Mouse (Mus musculus) bone marrow macrophage, adult 2 months (primary cell): ENCODE data around the gene Capzb. TPM values are rescaled to one million over a fixed set of nuclear protein-coding genes. Genes with fewer than 3 reads are reported as not detected.

ENCODE experiments used
- H3K27ac ChIP-seq: 2 replicates; pipeline ENCODE4 v1.5.1; 2012; ENCODE audit warnings: low read depth, low read length; ENCODE audit not compliant: insufficient read depth
- H3K4me1 ChIP-seq: 2 replicates; pipeline ENCODE4 v1.6.1; 2012; ENCODE audit warnings: low read length; ENCODE audit not compliant: control insufficient read depth, insufficient read depth
- H3K4me3 ChIP-seq: 2 replicates; pipeline ENCODE4 v1.5.1; 2012; ENCODE audit warnings: mild to moderate bottlenecking, low read length, moderate library complexity; ENCODE audit not compliant: insufficient read depth
- CTCF ChIP-seq: IDR thresholded peaks from 2 replicates; pipeline ENCODE4 v1.5.1; 2012; ENCODE audit warnings: low read depth, mild to moderate bottlenecking, low read length, moderate library complexity
- POLR2A ChIP-seq: IDR thresholded peaks from 2 replicates; pipeline ENCODE4 v1.6.1; 2012; ENCODE audit warnings: mild to moderate bottlenecking, low read depth, low read length, borderline replicate concordance
- polyA plus RNA-seq: library from polyadenylated mRNA; stranded (reverse); fragments of >200 nt; gene quantifications from 2 replicates; pipeline ENCODE4 v1.2.4, GENCODE M21; 2012; ENCODE audit not compliant: missing spikeins, insufficient read depth, insufficient read length

Gene Capzb
- polyA plus RNA-seq, 1 experiment, result 483 TPM

DNA sequence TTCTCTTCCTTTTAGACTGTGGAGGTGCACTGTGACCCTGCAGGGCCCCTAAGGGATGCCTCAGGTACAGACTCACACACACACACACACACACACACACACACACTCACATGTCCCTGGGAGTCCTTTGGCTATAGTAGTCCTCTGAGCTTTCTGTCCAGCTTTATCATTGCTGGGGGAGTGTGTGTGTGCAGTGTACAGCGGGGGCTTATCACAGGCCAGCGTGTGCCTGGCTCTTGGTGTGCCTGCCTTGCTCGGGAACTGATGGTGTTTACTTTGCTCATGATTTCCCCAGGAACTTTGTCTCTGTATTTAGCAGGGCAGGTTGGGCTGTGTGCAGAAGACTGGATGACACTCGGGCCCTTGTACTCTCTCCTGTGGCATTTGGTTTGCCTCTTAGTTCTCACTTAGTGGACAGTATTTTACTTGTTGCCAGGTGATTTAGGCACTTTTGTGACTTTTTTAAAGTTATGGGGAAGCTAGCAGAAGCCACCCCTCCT is 41.1 kb downstream of the Capzb start:
- Histone ChIP-seq H3K4me1 (peaks cover 72% of the 10 kb centered on the region), H3K4me3 (no peak overlapping the region), H3K27ac (peak overlapping the region; percentile 92)
- TF ChIP-seq CTCF, result no peak
- TF ChIP-seq POLR2A, result no peak

- TF ChIP-seq POLR2A (no peak), CTCF (no peak)
- Histone ChIP-seq H3K4me1 (peaks cover 67% of the 10 kb centered on the region), H3K27ac (no peak overlapping the region)
Measured at GRCm38 (mm10) chr4:139234261-139234660, 41.6 kb downstream of the Capzb start.

GRCm38 (mm10) chr4:139235556-139235955 is 42.9 kb downstream of the Capzb start:
- Histone ChIP-seq H3K27ac (no peak overlapping the region), H3K4me1 (peaks cover 58% of the 10 kb centered on the region)
- no peak for TF ChIP-seq POLR2A
- no peak for TF ChIP-seq CTCF

More at GRCm38 (mm10) chr4:139234261-139234660, 41.6 kb downstream of the Capzb start:
- H3K4me3 ChIP-seq, result no peak overlapping the region

GRCm38 (mm10) chr4:139238612-139239011 is 45.9 kb downstream of the Capzb start:
- peaks cover 29% of the 10 kb centered on the region for H3K4me1 ChIP-seq
- no peak overlapping the region for H3K27ac ChIP-seq
- TF ChIP-seq CTCF (no peak), POLR2A (no peak)
- no peak overlapping the region for H3K4me3 ChIP-seq

More at GRCm38 (mm10) chr4:139235556-139235955, 42.9 kb downstream of the Capzb start:
- no peak overlapping the region for H3K4me3 ChIP-seq

DNA sequence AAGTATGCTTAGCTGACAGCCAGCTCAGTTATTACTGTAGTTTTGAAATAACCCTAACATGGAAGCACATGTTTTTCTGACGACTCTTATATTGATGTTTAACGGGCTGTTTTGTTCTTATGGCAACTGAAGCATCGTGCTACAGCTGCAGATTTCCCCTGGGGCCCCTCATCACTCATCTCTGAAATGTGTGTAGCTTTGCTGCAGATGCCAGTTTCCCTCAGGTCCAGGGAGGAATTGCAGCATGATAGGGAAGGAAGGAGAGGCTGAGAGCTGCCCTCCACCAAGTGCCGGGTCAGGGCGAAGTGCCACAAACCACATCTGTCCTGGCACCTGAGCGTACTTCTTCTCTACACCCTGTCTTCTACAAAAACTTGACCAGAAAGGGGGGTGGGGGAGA is 47.6 kb downstream of the Capzb start:
- TF ChIP-seq POLR2A (no peak), CTCF (no peak)
- Histone ChIP-seq H3K4me3 (no peak overlapping the region), H3K4me1 (peaks cover 14% of the 10 kb centered on the region), H3K27ac (no peak overlapping the region)

- Histone ChIP-seq H3K4me3 (no peak overlapping the region), H3K4me1 (no peaks in the 10 kb centered on the region; the same call in 1 of the 2 replicates), H3K27ac (no peak overlapping the region)
- no peak for TF ChIP-seq CTCF
- TF ChIP-seq POLR2A, result no peak
Measured at GRCm38 (mm10) chr4:139241678-139242606, 49.2 kb downstream of the Capzb start.

- TF ChIP-seq CTCF (no peak), POLR2A (no peak)
- Histone ChIP-seq H3K4me1 (peaks cover 4% of the 10 kb centered on the region), H3K27ac (no peak overlapping the region), H3K4me3 (no peak overlapping the region)
Measured at GRCm38 (mm10) chr4:139242607-139242955, 49.9 kb downstream of the Capzb start.

DNA sequence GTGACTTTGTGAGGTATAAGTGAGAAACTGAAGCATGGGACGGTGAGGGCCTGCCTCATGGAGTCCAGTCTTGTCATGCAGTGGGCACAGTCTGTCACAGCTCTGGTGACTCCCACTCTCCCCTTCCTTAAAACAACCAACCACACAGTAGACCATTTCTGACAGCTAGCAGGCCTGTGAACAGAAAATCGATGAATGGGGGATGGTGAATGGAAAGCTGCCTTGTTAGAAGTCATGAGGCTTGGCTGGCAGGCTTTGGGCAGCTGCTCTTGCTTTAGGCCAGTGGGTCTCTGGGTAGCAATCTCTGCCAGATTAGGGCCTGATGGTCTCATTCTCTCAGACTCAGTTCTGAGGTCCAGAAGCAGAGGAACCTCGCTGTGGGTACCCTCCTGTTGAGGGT is 51.5 kb downstream of the Capzb start:
- Histone ChIP-seq H3K4me1 (peaks cover 16% of the 10 kb centered on the region), H3K27ac (no peak overlapping the region), H3K4me3 (no peak overlapping the region)
- TF ChIP-seq POLR2A, result no peak
- no peak for TF ChIP-seq CTCF

DNA sequence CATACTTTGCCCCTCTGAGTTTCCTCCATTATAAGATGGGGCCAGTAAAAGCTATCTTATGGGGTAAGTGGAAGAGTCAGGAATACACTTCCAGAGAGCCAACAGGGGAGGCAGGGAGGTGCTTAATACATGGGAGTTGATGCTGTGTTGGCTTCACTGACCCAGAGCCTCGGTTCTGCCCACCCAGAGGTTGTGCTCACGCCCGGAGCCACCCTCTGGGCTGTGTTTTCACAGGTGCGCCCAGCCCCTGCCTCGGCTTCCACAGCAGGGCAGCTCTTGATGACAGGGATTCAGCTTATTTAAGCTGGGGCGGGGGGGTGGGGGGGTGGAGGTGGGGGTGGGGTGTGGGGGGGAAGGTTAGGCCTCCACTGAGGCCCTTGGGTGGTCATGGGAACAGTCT is 52.1 kb downstream of the Capzb start:
- TF ChIP-seq POLR2A (no peak), CTCF (no peak)
- Histone ChIP-seq H3K4me1 (peaks cover 22% of the 10 kb centered on the region), H3K27ac (no peak overlapping the region), H3K4me3 (no peak overlapping the region)

DNA sequence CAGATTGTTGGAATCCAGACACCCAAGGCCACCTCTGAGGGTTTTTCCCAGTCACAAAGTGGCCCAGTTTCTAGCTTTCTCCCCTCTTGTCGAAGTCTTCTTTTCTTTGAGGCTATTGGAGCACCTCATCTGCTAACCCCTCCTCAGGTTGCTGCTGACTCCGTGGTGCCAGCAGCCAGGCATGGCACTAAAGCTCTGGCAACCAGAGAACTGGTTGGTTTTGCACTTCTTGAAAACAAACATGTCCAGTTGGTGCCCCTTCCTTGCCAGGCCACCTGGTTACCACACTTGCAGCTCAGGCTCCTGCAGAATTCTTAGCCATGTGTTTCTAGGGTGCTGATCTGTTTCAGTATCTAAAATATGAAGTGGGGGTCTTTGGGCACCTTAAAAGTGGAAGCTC is 52.8 kb downstream of the Capzb start:
- Histone ChIP-seq H3K4me3 (no peak overlapping the region), H3K27ac (no peak overlapping the region), H3K4me1 (peaks cover 26% of the 10 kb centered on the region)
- no peak for TF ChIP-seq CTCF
- TF ChIP-seq POLR2A, result no peak
